Mouse (Mus musculus): ENCODE data around the gene Slc4a3.

The Slc4a3 gene

GRCm38 (mm10) chr1:75561221-75561897 lies 15.3 kb downstream of the Slc4a3 start:
- no peak for DNase-seq

- DNase-seq: no peak
Measured at GRCm38 (mm10) chr1:75561898-75562238, 15.8 kb downstream of the Slc4a3 start.

- DNase-seq: no peak
Measured at GRCm38 (mm10) chr1:75564102-75564501, 18.0 kb downstream of the Slc4a3 start.

GRCm38 (mm10) chr1:75564916-75565315 lies 18.9 kb downstream of the Slc4a3 start:
- no peak for DNase-seq

GRCm38 (mm10) chr1:75565616-75566015 lies 19.6 kb downstream of the Slc4a3 start:
- DNase-seq: no peak

- DNase-seq: no peak
Measured at GRCm38 (mm10) chr1:75570403-75570802, 24.3 kb downstream of the Slc4a3 start.

- peak; percentile 87 for DNase-seq
Measured at GRCm38 (mm10) chr1:75572776-75573175, 26.7 kb downstream of the Slc4a3 start.

GRCm38 (mm10) chr1:75573715-75574114 lies 27.6 kb downstream of the Slc4a3 start:
- no peak for DNase-seq

GRCm38 (mm10) chr1:75574476-75575310 lies 28.6 kb downstream of the Slc4a3 start:
- DNase-seq: peak; percentile 59

- DNase-seq: no peak
Measured at GRCm38 (mm10) chr1:75581936-75582624, 36.0 kb downstream of the Slc4a3 start.

GRCm38 (mm10) chr1:75582625-75582956 lies 36.5 kb downstream of the Slc4a3 start:
- DNase-seq: no peak

- DNase-seq: no peak
Measured at GRCm38 (mm10) chr1:75583034-75583433, 37.0 kb downstream of the Slc4a3 start.

GRCm38 (mm10) chr1:75586791-75587190 lies 40.7 kb downstream of the Slc4a3 start:
- no peak for DNase-seq

- DNase-seq: no peak
Measured at GRCm38 (mm10) chr1:75587738-75588719, 42.0 kb downstream of the Slc4a3 start.

GRCm38 (mm10) chr1:75588874-75589273 lies 42.8 kb downstream of the Slc4a3 start:
- DNase-seq: no peak

- no peak for DNase-seq
Measured at GRCm38 (mm10) chr1:75589983-75590382, 43.9 kb downstream of the Slc4a3 start.

- DNase-seq: no peak
Measured at GRCm38 (mm10) chr1:75593956-75594355, 47.9 kb downstream of the Slc4a3 start.

- no peak for DNase-seq
Measured at GRCm38 (mm10) chr1:75594836-75595235, 48.8 kb downstream of the Slc4a3 start.

GRCm38 (mm10) chr1:75595930-75596329 lies 49.9 kb downstream of the Slc4a3 start:
- no peak for DNase-seq

- DNase-seq: no peak
Measured at GRCm38 (mm10) chr1:75596906-75597305, 50.8 kb downstream of the Slc4a3 start.

GRCm38 (mm10) chr1:75597622-75598021 lies 51.6 kb downstream of the Slc4a3 start:
- peak; percentile 67 for DNase-seq

GRCm38 (mm10) chr1:75601738-75602137 lies 55.7 kb downstream of the Slc4a3 start:
- DNase-seq: no peak

- DNase-seq: no peak
Measured at GRCm38 (mm10) chr1:75603584-75603983, 57.5 kb downstream of the Slc4a3 start.

Data from cerebellum, adult 8-10 months (tissue).